Mouse (Mus musculus): ENCODE data around the gene Glt8d2. TPM values are rescaled to one million over a fixed set of nuclear protein-coding genes. Genes with fewer than 3 reads are reported as not detected.
A peak's percentile ranks its signal among the peaks of the same experiment; 100 is the strongest.

The Glt8d2 gene
- total and polyA plus RNA-seq, 2 experiments from 2014 or later = 1.1 to 2.2 TPM

- Histone ChIP-seq H3K4me3 (ENCODE audit: low read depth, low read length) (no peak overlapping the region), H3K27ac (ENCODE audit: low read depth, low read length) (no peak overlapping the region), H3K27me3 (ENCODE audit: insufficient read depth, low read length) (no peaks in the 10 kb centered on the region), H3K36me3 (ENCODE audit: insufficient read depth, low read length) (peaks cover 12% of the 10 kb centered on the region), H3K4me1 (ENCODE audit: insufficient read depth, low read length) (no peaks in the 10 kb centered on the region), H3K4me2 (ENCODE audit: low read depth, low read length, poor library complexity, severe bottlenecking) (no peak overlapping the region), H3K9ac (replicated peaks; ENCODE audit: low read length, poor library complexity, severe bottlenecking) (no peak overlapping the region), H3K9me3 (ENCODE audit: low read length) (no peaks in the 10 kb centered on the region)
- no peak for DNase-seq (ENCODE audit: low spot score)
- WGBS = 84% methylated on average over 3 of the region's 3 CpGs
- ATAC-seq (ENCODE audit: low FRiP score) = no peak
- TF ChIP-seq CTCF (IDR thresholded peaks at IDR 0.05) = no peak
Measured at GRCm38 (mm10) chr10:82654581-82654980, 35.9 kb downstream of the Glt8d2 start.

GRCm38 (mm10) chr10:82652625-82653024, 37.8 kb downstream of the Glt8d2 start:
- H3K4me3 ChIP-seq (ENCODE audit: low read depth, low read length) = no peak overlapping the region
- no peak for ATAC-seq (ENCODE audit: low FRiP score)
- no peak overlapping the region for H3K4me2 ChIP-seq (ENCODE audit: low read depth, low read length, poor library complexity, severe bottlenecking)
- no peaks in the 10 kb centered on the region for H3K4me1 ChIP-seq (ENCODE audit: insufficient read depth, low read length)
- H3K27ac ChIP-seq (ENCODE audit: low read depth, low read length) = no peak overlapping the region
- WGBS = 77% methylated on average over 5 of the region's 5 CpGs
- no peak for TF ChIP-seq CTCF (IDR thresholded peaks at IDR 0.05)
- H3K36me3 ChIP-seq (ENCODE audit: insufficient read depth, low read length) = peaks cover 15% of the 10 kb centered on the region
- DNase-seq (ENCODE audit: low spot score) = no peak
- no peaks in the 10 kb centered on the region for H3K9me3 ChIP-seq (ENCODE audit: low read length)
- H3K27me3 ChIP-seq (ENCODE audit: insufficient read depth, low read length) = no peaks in the 10 kb centered on the region
- no peak overlapping the region for H3K9ac ChIP-seq (replicated peaks; ENCODE audit: low read length, poor library complexity, severe bottlenecking)

GRCm38 (mm10) chr10:82651221-82651620, 39.2 kb downstream of the Glt8d2 start:
- peaks cover 25% of the 10 kb centered on the region for H3K36me3 ChIP-seq (ENCODE audit: insufficient read depth, low read length)
- H3K27me3 ChIP-seq (ENCODE audit: insufficient read depth, low read length) = no peaks in the 10 kb centered on the region
- DNase-seq (ENCODE audit: low spot score) (no peak), ATAC-seq (ENCODE audit: low FRiP score) (no peak)
- H3K4me2 ChIP-seq (ENCODE audit: low read depth, low read length, poor library complexity, severe bottlenecking) = no peak overlapping the region
- TF ChIP-seq CTCF (IDR thresholded peaks at IDR 0.05) = no peak
- 92% methylated on average over 5 of the region's 5 CpGs for WGBS
- no peak overlapping the region for H3K9ac ChIP-seq (replicated peaks; ENCODE audit: low read length, poor library complexity, severe bottlenecking)
- no peaks in the 10 kb centered on the region for H3K4me1 ChIP-seq (ENCODE audit: insufficient read depth, low read length)
- H3K27ac ChIP-seq (ENCODE audit: low read depth, low read length) = no peak overlapping the region
- no peaks in the 10 kb centered on the region for H3K9me3 ChIP-seq (ENCODE audit: low read length)
- H3K4me3 ChIP-seq (ENCODE audit: low read depth, low read length) = no peak overlapping the region

- Histone ChIP-seq H3K4me2 (ENCODE audit: low read depth, low read length, poor library complexity, severe bottlenecking) (no peak overlapping the region), H3K4me1 (ENCODE audit: insufficient read depth, low read length) (no peaks in the 10 kb centered on the region), H3K9ac (replicated peaks; ENCODE audit: low read length, poor library complexity, severe bottlenecking) (no peak overlapping the region), H3K36me3 (ENCODE audit: insufficient read depth, low read length) (peaks cover 49% of the 10 kb centered on the region), H3K27me3 (ENCODE audit: insufficient read depth, low read length) (no peaks in the 10 kb centered on the region), H3K9me3 (ENCODE audit: low read length) (no peaks in the 10 kb centered on the region), H3K27ac (ENCODE audit: low read depth, low read length) (no peak overlapping the region), H3K4me3 (ENCODE audit: low read depth, low read length) (no peak overlapping the region)
- WGBS = 95% methylated on average over 17 of the region's 17 CpGs
- no peak for ATAC-seq (ENCODE audit: low FRiP score)
- no peak for DNase-seq (ENCODE audit: low spot score)
- TF ChIP-seq CTCF (IDR thresholded peaks at IDR 0.05) = no peak
Measured at GRCm38 (mm10) chr10:82647205-82647811, 43.1 kb downstream of the Glt8d2 start.

- Histone ChIP-seq H3K36me3 (ENCODE audit: insufficient read depth, low read length) (peaks cover 49% of the 10 kb centered on the region), H3K9me3 (ENCODE audit: low read length) (no peaks in the 10 kb centered on the region), H3K4me2 (ENCODE audit: low read depth, low read length, poor library complexity, severe bottlenecking) (no peak overlapping the region), H3K4me3 (ENCODE audit: low read depth, low read length) (no peak overlapping the region), H3K4me1 (ENCODE audit: insufficient read depth, low read length) (no peaks in the 10 kb centered on the region), H3K9ac (replicated peaks; ENCODE audit: low read length, poor library complexity, severe bottlenecking) (no peak overlapping the region), H3K27ac (ENCODE audit: low read depth, low read length) (no peak overlapping the region), H3K27me3 (ENCODE audit: insufficient read depth, low read length) (no peaks in the 10 kb centered on the region)
- 95% methylated on average over 8 of the region's 8 CpGs for WGBS
- no peak for TF ChIP-seq CTCF (IDR thresholded peaks at IDR 0.05)
- ATAC-seq (ENCODE audit: low FRiP score) (no peak), DNase-seq (ENCODE audit: low spot score) (peak; percentile 14)
Measured at GRCm38 (mm10) chr10:82646083-82646482, 44.4 kb downstream of the Glt8d2 start.

- 84% methylated on average over 7 of the region's 9 CpGs for WGBS
Measured at GRCm38 (mm10) chr10:82641481-82641880, 49.0 kb downstream of the Glt8d2 start.

More at GRCm38 (mm10) chr10:82641481-82641880, 49.0 kb downstream of the Glt8d2 start:
- H3K27ac ChIP-seq (ENCODE audit: low read depth, low read length) = no peak overlapping the region
- TF ChIP-seq CTCF (IDR thresholded peaks at IDR 0.05) = no peak
- H3K4me1 ChIP-seq (ENCODE audit: insufficient read depth, low read length) = no peaks in the 10 kb centered on the region
- no peak for DNase-seq (ENCODE audit: low spot score)
- no peak for ATAC-seq (ENCODE audit: low FRiP score)
- no peak overlapping the region for H3K4me3 ChIP-seq (ENCODE audit: low read depth, low read length)
- no peak overlapping the region for H3K4me2 ChIP-seq (ENCODE audit: low read depth, low read length, poor library complexity, severe bottlenecking)
- H3K27me3 ChIP-seq (ENCODE audit: insufficient read depth, low read length) = no peaks in the 10 kb centered on the region
- H3K9me3 ChIP-seq (ENCODE audit: low read length) = no peaks in the 10 kb centered on the region
- H3K9ac ChIP-seq (replicated peaks; ENCODE audit: low read length, poor library complexity, severe bottlenecking) = no peak overlapping the region
- H3K36me3 ChIP-seq (ENCODE audit: insufficient read depth, low read length) = peaks cover 56% of the 10 kb centered on the region

Data from midbrain, postnatal 0 days (tissue).